Mouse (Mus musculus): ENCODE measurements around the gene Sult1c2. TPM values are rescaled to one million over a fixed set of nuclear protein-coding genes. Genes with fewer than 3 reads are reported as not detected.
"Not testable (repeated sequence)": the region's sequence is repeated elsewhere in the genome, so short reads cannot be mapped to it uniquely, and the experiment has no call there.

Sult1c2 gene
- polyA plus RNA-seq (2015; fragmentation: Nextera tagmentation; extraction: Ambion mirVana) = not detected in 2 replicates

- H3K9me3 ChIP-seq (ENCODE audit: control insufficient read depth, low read length) = no peaks in the 10 kb centered on the region
- ATAC-seq = no peak
- WGBS = 86% methylated on average over 4 of the region's 4 CpGs
- H3K4me3 ChIP-seq (replicated peaks; ENCODE audit: low read length) = no peak within 1 kb of the TSS
- H3K27me3 ChIP-seq (replicated peaks; ENCODE audit: control insufficient read depth, insufficient read depth, low read length) = no peaks in the 10 kb centered on the region
- no peak within 1 kb of the TSS for H3K9ac ChIP-seq (replicated peaks; ENCODE audit: low read depth, low read length)
- no peak within 1 kb of the TSS for H3K4me2 ChIP-seq (ENCODE audit: low read length)
- no peaks in the 10 kb centered on the region for H3K36me3 ChIP-seq (ENCODE audit: control insufficient read depth, insufficient read depth)
- no peak within 1 kb of the TSS for H3K27ac ChIP-seq (ENCODE audit: low read length)
- H3K4me1 ChIP-seq (replicated peaks; ENCODE audit: control insufficient read depth, insufficient read depth, low read length) = no peaks in the 10 kb centered on the region
These were observed at the start of gene Sult1c2 for GRCm38 (mm10) chr17:53846206-53846605. Sult1c2 (minus strand) TSS chr17:53846339.

- H3K4me1 ChIP-seq (replicated peaks; ENCODE audit: control insufficient read depth, insufficient read depth, low read length); H3K27ac ChIP-seq (ENCODE audit: low read length); H3K36me3 ChIP-seq (ENCODE audit: control insufficient read depth, insufficient read depth); H3K27me3 ChIP-seq (replicated peaks; ENCODE audit: control insufficient read depth, insufficient read depth, low read length); H3K4me3 ChIP-seq (replicated peaks; ENCODE audit: low read length); H3K4me2 ChIP-seq (ENCODE audit: low read length); H3K9ac ChIP-seq (replicated peaks; ENCODE audit: low read depth, low read length); H3K9me3 ChIP-seq (ENCODE audit: control insufficient read depth, low read length); ATAC-seq: not testable (repeated sequence)
- 86% methylated on average over 7 of the region's 7 CpGs for WGBS
These were observed 33.0 kb upstream of the Sult1c2 start for GRCm38 (mm10) chr17:53879006-53879675.

GRCm38 (mm10) chr17:53874433-53874832 is 28.3 kb upstream of the Sult1c2 start:
- no peak for ATAC-seq

GRCm38 (mm10) chr17:53872192-53872591 is 26.1 kb upstream of the Sult1c2 start:
- Histone ChIP-seq H3K27me3 (replicated peaks; ENCODE audit: control insufficient read depth, insufficient read depth, low read length) (no peaks in the 10 kb centered on the region), H3K9me3 (ENCODE audit: control insufficient read depth, low read length) (no peaks in the 10 kb centered on the region), H3K4me1 (replicated peaks; ENCODE audit: control insufficient read depth, insufficient read depth, low read length) (no peaks in the 10 kb centered on the region), H3K36me3 (ENCODE audit: control insufficient read depth, insufficient read depth) (no peaks in the 10 kb centered on the region), H3K9ac (replicated peaks; ENCODE audit: low read depth, low read length) (no peak overlapping the region), H3K27ac (ENCODE audit: low read length) (no peak overlapping the region), H3K4me3 (replicated peaks; ENCODE audit: low read length) (no peak overlapping the region), H3K4me2 (ENCODE audit: low read length) (no peak overlapping the region)
- ATAC-seq = no peak
- 87% methylated on average over 3 of the region's 3 CpGs for WGBS

More at GRCm38 (mm10) chr17:53874433-53874832, 28.3 kb upstream of the Sult1c2 start:
- H3K4me1 ChIP-seq (replicated peaks; ENCODE audit: control insufficient read depth, insufficient read depth, low read length) = no peaks in the 10 kb centered on the region
- no peak overlapping the region for H3K4me2 ChIP-seq (ENCODE audit: low read length)
- H3K27me3 ChIP-seq (replicated peaks; ENCODE audit: control insufficient read depth, insufficient read depth, low read length) = no peaks in the 10 kb centered on the region
- 86% methylated on average over 2 of the region's 2 CpGs for WGBS
- H3K27ac ChIP-seq (ENCODE audit: low read length) = no peak overlapping the region
- no peaks in the 10 kb centered on the region for H3K9me3 ChIP-seq (ENCODE audit: control insufficient read depth, low read length)
- no peak overlapping the region for H3K9ac ChIP-seq (replicated peaks; ENCODE audit: low read depth, low read length)
- no peak overlapping the region for H3K4me3 ChIP-seq (replicated peaks; ENCODE audit: low read length)
- H3K36me3 ChIP-seq (ENCODE audit: control insufficient read depth, insufficient read depth) = no peaks in the 10 kb centered on the region

- no peak overlapping the region for H3K9ac ChIP-seq (replicated peaks; ENCODE audit: low read depth, low read length)
- no peaks in the 10 kb centered on the region for H3K4me1 ChIP-seq (replicated peaks; ENCODE audit: control insufficient read depth, insufficient read depth, low read length)
- H3K27ac ChIP-seq (ENCODE audit: low read length) = no peak overlapping the region
- H3K9me3 ChIP-seq (ENCODE audit: control insufficient read depth, low read length) = no peaks in the 10 kb centered on the region
- H3K27me3 ChIP-seq (replicated peaks; ENCODE audit: control insufficient read depth, insufficient read depth, low read length) = no peaks in the 10 kb centered on the region
- no peak overlapping the region for H3K4me3 ChIP-seq (replicated peaks; ENCODE audit: low read length)
- no peak overlapping the region for H3K4me2 ChIP-seq (ENCODE audit: low read length)
- no peak for ATAC-seq
- H3K36me3 ChIP-seq (ENCODE audit: control insufficient read depth, insufficient read depth) = no peaks in the 10 kb centered on the region
These were observed 23.8 kb upstream of the Sult1c2 start for GRCm38 (mm10) chr17:53869931-53870330.

GRCm38 (mm10) chr17:53865260-53865955 is 19.3 kb upstream of the Sult1c2 start:
- Histone ChIP-seq H3K4me2 (ENCODE audit: low read length) (no peak overlapping the region), H3K4me3 (replicated peaks; ENCODE audit: low read length) (no peak overlapping the region), H3K36me3 (ENCODE audit: control insufficient read depth, insufficient read depth) (no peaks in the 10 kb centered on the region), H3K27me3 (replicated peaks; ENCODE audit: control insufficient read depth, insufficient read depth, low read length) (no peaks in the 10 kb centered on the region), H3K27ac (ENCODE audit: low read length) (no peak overlapping the region), H3K4me1 (replicated peaks; ENCODE audit: control insufficient read depth, insufficient read depth, low read length) (no peaks in the 10 kb centered on the region), H3K9ac (replicated peaks; ENCODE audit: low read depth, low read length) (no peak overlapping the region), H3K9me3 (ENCODE audit: control insufficient read depth, low read length) (no peaks in the 10 kb centered on the region)
- WGBS = 86% methylated on average over 6 of the region's 6 CpGs
- ATAC-seq = no peak

- Histone ChIP-seq H3K36me3 (ENCODE audit: control insufficient read depth, insufficient read depth) (no peaks in the 10 kb centered on the region), H3K27ac (ENCODE audit: low read length) (no peak overlapping the region), H3K27me3 (replicated peaks; ENCODE audit: control insufficient read depth, insufficient read depth, low read length) (no peaks in the 10 kb centered on the region), H3K9ac (replicated peaks; ENCODE audit: low read depth, low read length) (no peak overlapping the region), H3K4me3 (replicated peaks; ENCODE audit: low read length) (no peak overlapping the region), H3K4me2 (ENCODE audit: low read length) (no peak overlapping the region), H3K9me3 (ENCODE audit: control insufficient read depth, low read length) (no peaks in the 10 kb centered on the region), H3K4me1 (replicated peaks; ENCODE audit: control insufficient read depth, insufficient read depth, low read length) (no peaks in the 10 kb centered on the region)
- no peak for ATAC-seq
These were observed 14.4 kb upstream of the Sult1c2 start for GRCm38 (mm10) chr17:53860548-53860947.

GRCm38 (mm10) chr17:53854992-53855391 is 8.9 kb upstream of the Sult1c2 start:
- H3K9me3 ChIP-seq (ENCODE audit: control insufficient read depth, low read length) = no peaks in the 10 kb centered on the region
- 96% methylated on average over 3 of the region's 3 CpGs for WGBS
- H3K27me3 ChIP-seq (replicated peaks; ENCODE audit: control insufficient read depth, insufficient read depth, low read length) = no peaks in the 10 kb centered on the region
- no peak overlapping the region for H3K27ac ChIP-seq (ENCODE audit: low read length)
- no peaks in the 10 kb centered on the region for H3K4me1 ChIP-seq (replicated peaks; ENCODE audit: control insufficient read depth, insufficient read depth, low read length)
- no peak overlapping the region for H3K4me3 ChIP-seq (replicated peaks; ENCODE audit: low read length)
- no peak overlapping the region for H3K4me2 ChIP-seq (ENCODE audit: low read length)
- no peak for ATAC-seq
- no peak overlapping the region for H3K9ac ChIP-seq (replicated peaks; ENCODE audit: low read depth, low read length)
- H3K36me3 ChIP-seq (ENCODE audit: control insufficient read depth, insufficient read depth) = no peaks in the 10 kb centered on the region

- no peak for ATAC-seq
- H3K27me3 ChIP-seq (replicated peaks; ENCODE audit: control insufficient read depth, insufficient read depth, low read length) = no peaks in the 10 kb centered on the region
- H3K4me1 ChIP-seq (replicated peaks; ENCODE audit: control insufficient read depth, insufficient read depth, low read length) = no peaks in the 10 kb centered on the region
- 82% methylated on average over 7 of the region's 7 CpGs for WGBS
- H3K27ac ChIP-seq (ENCODE audit: low read length) = no peak overlapping the region
- H3K9ac ChIP-seq (replicated peaks; ENCODE audit: low read depth, low read length) = no peak overlapping the region
- H3K4me2 ChIP-seq (ENCODE audit: low read length) = no peak overlapping the region
- no peaks in the 10 kb centered on the region for H3K9me3 ChIP-seq (ENCODE audit: control insufficient read depth, low read length)
- H3K4me3 ChIP-seq (replicated peaks; ENCODE audit: low read length) = no peak overlapping the region
- no peaks in the 10 kb centered on the region for H3K36me3 ChIP-seq (ENCODE audit: control insufficient read depth, insufficient read depth)
These were observed 343 bp downstream of the Sult1c2 start for GRCm38 (mm10) chr17:53845796-53846195.
